Mouse (Mus musculus) myocyte (in vitro differentiated cells): ENCODE measurements at regions not wholly inside any gene's neighbourhood (a gene's known extent, or its start where the extent isn't known, plus 50 kb on each side); places are given as distances from the start of the nearest gene placed in this dataset.

Experiments
- CEBPB ChIP-seq: IDR thresholded peaks from 2 replicates; pipeline ENCODE4 v1.6.1; 2011; ENCODE audit warnings: mild to moderate bottlenecking, moderate library complexity; ENCODE audit not compliant: poor library complexity, insufficient read depth, severe bottlenecking
- POLR2A ChIP-seq: IDR thresholded peaks from one replicate; pipeline ENCODE4 v1.6.1; 2011; ENCODE audit warnings: low read depth, mild to moderate bottlenecking, control low read depth, moderate library complexity; ENCODE audit not compliant: insufficient read length
- POLR2AphosphoS2 ChIP-seq: IDR thresholded peaks from one replicate; pipeline ENCODE4 v1.6.1; 2011; ENCODE audit warnings: low read depth, control low read depth; ENCODE audit not compliant: insufficient read length
- TCF12 ChIP-seq: IDR thresholded peaks from one replicate; pipeline ENCODE4 v1.6.1; 2011; ENCODE audit warnings: mild to moderate bottlenecking, control low read depth; ENCODE audit not compliant: poor library complexity, insufficient read depth, severe bottlenecking
- USF1 ChIP-seq: IDR thresholded peaks from one replicate; pipeline ENCODE4 v1.6.1; 2011; ENCODE audit warnings: low read depth, mild to moderate bottlenecking, control low read depth, moderate library complexity

- no peak for TF ChIP-seq POLR2A
- no peak for TF ChIP-seq TCF12
- no peak for TF ChIP-seq USF1
- TF ChIP-seq CEBPB, result no peak
- TF ChIP-seq POLR2AphosphoS2, result no peak
These were observed 81.6 kb downstream of the Cstad start for GRCm38 (mm10) chr2:30676450-30676832.
